Mouse (Mus musculus) testis, adult 2 months (tissue): ENCODE results near the gene Ccdc144b. TPM values are rescaled to one million over a fixed set of nuclear protein-coding genes. Genes with fewer than 3 reads are reported as not detected.
A peak's percentile ranks its signal among the peaks of the same experiment; 100 is the strongest.

ENCODE experiments used
- H3K27ac ChIP-seq: fragments of 200-500 bp; 2 replicates; pipeline ENCODE4 v1.5.1; 2012; ENCODE audit warnings: low read depth, low read length; ENCODE audit not compliant: control insufficient read depth, insufficient read depth
- H3K27me3 ChIP-seq: fragments of 200-500 bp; 2 replicates; pipeline ENCODE4 v1.6.1; 2012; ENCODE audit warnings: mild to moderate bottlenecking, low read length, moderate library complexity; ENCODE audit not compliant: control insufficient read depth, insufficient read depth
- H3K36me3 ChIP-seq: fragments of 200-500 bp; 2 replicates; pipeline ENCODE4 v1.6.1; 2012; ENCODE audit warnings: mild to moderate bottlenecking, low read length; ENCODE audit not compliant: control insufficient read depth, insufficient read depth
- H3K4me1 ChIP-seq: fragments of 200-500 bp; 2 replicates; pipeline ENCODE4 v1.6.1; 2012; ENCODE audit warnings: low read length; ENCODE audit not compliant: control insufficient read depth, insufficient read depth
- H3K4me3 ChIP-seq: fragments of 200-500 bp; 2 replicates; pipeline ENCODE4 v1.5.1; 2012; ENCODE audit warnings: low read depth, mild to moderate bottlenecking, low read length, moderate library complexity, mixed read lengths; ENCODE audit not compliant: control insufficient read depth
- CTCF ChIP-seq: fragments of 200-500 bp; IDR thresholded peaks from 2 replicates; pipeline ENCODE4 v1.5.1; 2012; ENCODE audit warnings: low read depth, mild to moderate bottlenecking, inconsistent platforms, low read length, moderate library complexity; ENCODE audit not compliant: control insufficient read depth, insufficient read depth, insufficient replicate concordance
- POLR2A ChIP-seq: fragments of 200-500 bp; IDR thresholded peaks from 2 replicates; pipeline ENCODE4 v1.6.1; 2012; ENCODE audit warnings: low read depth, mild to moderate bottlenecking, inconsistent platforms, low read length, moderate library complexity; ENCODE audit not compliant: control insufficient read depth
- polyA plus RNA-seq: library from polyadenylated mRNA; depleted of rRNA; stranded (reverse); fragments of >200 nt; gene quantifications from 2 replicates; pipeline ENCODE4 v1.2.3, GENCODE M21; 2012; rRNA removed

Gene Ccdc144b
- 3.0 and 3.8 TPM in 2 replicates for polyA plus RNA-seq

- peak; percentile 73 for TF ChIP-seq POLR2A
- no peak for TF ChIP-seq CTCF
- Histone ChIP-seq H3K36me3 (no peaks in the 10 kb centered on the region), H3K27ac (no peak within 1 kb of the TSS), H3K4me1 (peaks cover 2% of the 10 kb centered on the region; the same call in 1 of the 2 replicates), H3K4me3 (peak within 1 kb of the TSS; percentile 72), H3K27me3 (no peaks in the 10 kb centered on the region)
Observed at GRCm38 (mm10) chr3:36053447-36053846, at the start of gene Ccdc144b. Ccdc144b (minus strand) TSS chr3:36053547.

GRCm38 (mm10) chr3:36095371-36095770 is 42.0 kb upstream of the Ccdc144b start:
- Histone ChIP-seq H3K27me3 (no peaks in the 10 kb centered on the region), H3K4me3 (no peak overlapping the region), H3K27ac (no peak overlapping the region), H3K36me3 (no peaks in the 10 kb centered on the region), H3K4me1 (no peaks in the 10 kb centered on the region)
- TF ChIP-seq POLR2A = no peak
- no peak for TF ChIP-seq CTCF

DNA sequence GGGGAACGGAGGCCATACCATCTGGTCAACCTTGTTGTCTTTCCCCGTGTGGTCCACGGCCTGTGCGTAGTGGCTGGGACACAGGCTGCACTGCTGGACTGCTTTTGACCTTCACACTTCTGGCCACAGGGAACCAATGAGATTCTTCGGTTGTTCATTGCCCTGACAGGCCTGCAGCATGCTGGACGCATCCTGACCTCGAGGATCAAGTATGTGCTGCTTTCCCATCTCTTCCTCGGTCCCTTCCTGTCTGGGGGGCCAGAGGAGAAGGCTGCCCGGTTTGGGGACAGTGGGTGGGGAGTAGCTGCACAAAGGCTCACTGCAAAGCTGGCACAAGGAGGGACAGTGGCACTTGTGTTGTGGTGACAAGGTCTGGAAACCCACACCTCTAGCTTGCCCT is 34.2 kb upstream of the Ccdc144b start:
- Histone ChIP-seq H3K36me3 (no peaks in the 10 kb centered on the region; the same call in 1 of the 2 replicates), H3K4me3 (no peak overlapping the region), H3K27me3 (no peaks in the 10 kb centered on the region), H3K27ac (no peak overlapping the region), H3K4me1 (no peaks in the 10 kb centered on the region)
- TF ChIP-seq POLR2A (no peak), CTCF (no peak)

DNA sequence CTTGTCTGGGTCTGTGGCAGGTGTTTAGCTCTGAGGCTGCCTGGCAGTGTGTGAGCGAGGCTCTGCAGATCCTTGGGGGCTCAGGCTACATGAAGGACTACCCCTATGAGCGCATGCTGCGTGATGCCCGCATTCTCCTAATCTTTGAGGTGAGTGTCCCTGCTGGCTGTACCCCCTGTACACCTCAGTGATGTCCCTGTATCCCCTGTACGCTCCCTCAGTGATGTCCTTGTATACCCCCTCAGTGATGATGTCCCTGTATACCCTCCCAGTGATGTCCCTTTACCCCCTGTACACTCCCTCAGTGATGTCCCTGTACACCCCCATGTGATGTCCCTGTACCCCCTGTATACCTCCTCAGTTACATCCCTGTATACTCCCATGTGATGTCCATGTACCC is 32.0 kb upstream of the Ccdc144b start:
- no peak for TF ChIP-seq CTCF
- TF ChIP-seq POLR2A = no peak
- no peak overlapping the region for H3K27ac ChIP-seq
- H3K36me3 ChIP-seq = no peaks in the 10 kb centered on the region; the same call in 1 of the 2 replicates
- H3K27me3 ChIP-seq = no peaks in the 10 kb centered on the region
- H3K4me3 ChIP-seq = no peak overlapping the region
- H3K4me1 ChIP-seq = no peaks in the 10 kb centered on the region

DNA sequence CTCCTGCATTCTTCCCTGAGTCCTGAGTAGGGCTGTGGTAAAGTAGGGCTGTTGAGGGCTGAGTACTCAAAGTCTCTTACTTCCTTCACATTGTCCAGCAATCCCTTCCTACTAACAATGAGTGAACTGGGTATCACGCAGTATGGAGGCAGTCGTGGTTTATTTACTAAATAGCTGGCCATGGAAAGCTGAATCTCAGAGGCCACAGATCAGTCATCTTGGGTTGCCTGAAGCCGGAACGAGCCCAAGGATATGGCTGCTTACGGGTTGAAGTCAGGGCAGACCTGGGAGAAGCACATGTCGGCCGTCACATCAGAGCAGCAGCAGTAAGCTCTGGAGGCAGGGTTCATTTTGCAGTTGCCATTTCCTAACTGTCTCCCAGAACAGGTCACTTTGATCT is 30.0 kb upstream of the Ccdc144b start:
- Histone ChIP-seq H3K27ac (no peak overlapping the region), H3K4me3 (no peak overlapping the region), H3K4me1 (no peaks in the 10 kb centered on the region), H3K27me3 (no peaks in the 10 kb centered on the region), H3K36me3 (no peaks in the 10 kb centered on the region; the same call in 1 of the 2 replicates)
- TF ChIP-seq POLR2A = no peak
- no peak for TF ChIP-seq CTCF

- Histone ChIP-seq H3K4me1 (no peaks in the 10 kb centered on the region), H3K4me3 (no peak overlapping the region), H3K36me3 (no peaks in the 10 kb centered on the region; the same call in 1 of the 2 replicates), H3K27me3 (no peaks in the 10 kb centered on the region), H3K27ac (no peak overlapping the region)
- no peak for TF ChIP-seq CTCF
- no peak for TF ChIP-seq POLR2A
Observed at GRCm38 (mm10) chr3:36082843-36083242, 29.5 kb upstream of the Ccdc144b start.

DNA sequence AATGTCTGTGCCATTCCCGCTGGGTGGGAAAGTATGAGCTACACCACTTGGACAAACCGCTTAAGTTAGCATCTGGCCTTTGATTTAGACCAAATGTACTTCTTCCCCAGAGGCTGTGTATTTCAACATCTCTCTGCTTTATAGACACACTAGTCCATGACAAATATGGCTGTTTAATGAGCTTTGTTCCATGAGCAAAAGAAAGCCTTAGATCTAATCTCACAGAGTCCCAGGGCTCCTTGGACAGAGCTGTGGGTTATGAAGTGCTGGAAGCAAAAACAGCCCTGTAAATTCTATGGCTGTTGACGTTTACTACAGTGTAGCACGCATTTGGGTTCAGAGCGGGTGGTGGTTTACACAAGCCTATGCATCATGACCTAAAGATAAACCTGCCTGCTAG is 27.4 kb upstream of the Ccdc144b start:
- Histone ChIP-seq H3K27me3 (no peaks in the 10 kb centered on the region), H3K4me1 (no peaks in the 10 kb centered on the region), H3K27ac (no peak overlapping the region), H3K36me3 (no peaks in the 10 kb centered on the region; the same call in 1 of the 2 replicates), H3K4me3 (no peak overlapping the region)
- TF ChIP-seq CTCF (no peak), POLR2A (no peak)

- TF ChIP-seq CTCF = no peak
- no peak for TF ChIP-seq POLR2A
- Histone ChIP-seq H3K4me1 (no peaks in the 10 kb centered on the region), H3K36me3 (peaks cover 2% of the 10 kb centered on the region), H3K27me3 (no peaks in the 10 kb centered on the region), H3K4me3 (no peak overlapping the region), H3K27ac (no peak overlapping the region)
Observed at GRCm38 (mm10) chr3:36079886-36080285, 26.5 kb upstream of the Ccdc144b start.
